Mouse (Mus musculus): Measurements from ENCODE around the gene Card19. TPM values are rescaled to one million over a fixed set of nuclear protein-coding genes. Genes with fewer than 3 reads are reported as not detected.

Gene Card19
- polyA plus RNA-seq, 1 experiment from 2014 or later, result 34.4 TPM

DNA sequence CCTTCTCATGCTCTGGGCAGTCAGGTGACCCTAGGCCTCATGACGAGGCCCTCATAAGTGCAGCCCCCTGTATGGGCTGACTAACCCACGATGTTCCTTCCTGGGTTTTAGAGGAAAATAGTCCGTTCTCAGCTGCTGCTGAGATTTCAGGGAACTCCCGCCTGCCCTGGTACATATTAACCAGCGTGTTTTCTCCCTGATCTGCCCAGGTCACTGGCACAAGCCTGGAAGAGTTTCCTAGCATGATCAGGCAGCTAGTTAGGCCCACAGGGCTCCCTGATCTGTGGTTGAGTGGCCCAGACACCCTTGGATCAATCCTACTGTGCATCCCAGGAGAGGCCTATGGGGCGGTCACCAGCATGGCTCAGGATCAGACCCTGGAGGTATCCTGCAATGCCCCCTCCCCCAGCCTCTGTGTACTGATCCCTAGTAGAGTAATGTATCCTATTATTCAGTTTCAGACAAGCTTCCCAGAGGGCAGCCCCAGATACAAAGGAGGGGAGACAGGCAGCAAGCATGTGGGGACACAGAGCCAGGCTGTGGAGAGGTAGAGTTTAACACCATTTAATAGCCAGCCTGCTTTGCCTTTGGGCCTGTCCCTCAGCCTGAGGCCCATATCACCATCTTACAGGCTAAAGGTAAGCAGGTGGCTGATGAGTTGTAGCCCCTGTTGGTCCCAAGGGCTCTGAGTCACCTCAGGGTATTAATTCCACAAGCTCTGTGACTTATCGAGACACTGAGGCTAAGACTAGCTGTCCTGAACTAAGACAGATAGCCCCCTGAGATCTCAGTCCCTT, 24.8 kb downstream of the Card19 start:
- no peaks in the 10 kb centered on the region; the same call in 1 of the 2 replicates for H3K36me3 ChIP-seq (replicated peaks; ENCODE audit: control insufficient read depth, insufficient read depth, low read depth, low read length)
- no peak overlapping the region for H3K4me2 ChIP-seq (ENCODE audit: low read depth, low read length)
- H3K27me3 ChIP-seq (ENCODE audit: control insufficient read depth, insufficient read depth, low read length), result no peaks in the 10 kb centered on the region
- no peak for DNase-seq (ENCODE audit: low spot score)
- no peak for ATAC-seq (replicated peaks; ENCODE audit: insufficient number of reproducible peaks, low FRiP score, low TSS enrichment, low read depth)
- WGBS, result 77% methylated on average over 7 of the region's 7 CpGs
- H3K9ac ChIP-seq (replicated peaks; ENCODE audit: low read length), result no peak overlapping the region; the same call in 1 of the 2 replicates
- H3K4me1 ChIP-seq (ENCODE audit: control insufficient read depth, insufficient read depth, low read length), result 0 out of 2 replicates have a peak, but pooled peaks cover 2% of the 10 kb centered on the region
- no peak overlapping the region for H3K27ac ChIP-seq (replicated peaks; ENCODE audit: low read depth, low read length)
- H3K9me3 ChIP-seq (replicated peaks; ENCODE audit: control insufficient read depth, low read length), result no peaks in the 10 kb centered on the region
- H3K4me3 ChIP-seq (ENCODE audit: low read depth, low read length), result no peak overlapping the region

DNA sequence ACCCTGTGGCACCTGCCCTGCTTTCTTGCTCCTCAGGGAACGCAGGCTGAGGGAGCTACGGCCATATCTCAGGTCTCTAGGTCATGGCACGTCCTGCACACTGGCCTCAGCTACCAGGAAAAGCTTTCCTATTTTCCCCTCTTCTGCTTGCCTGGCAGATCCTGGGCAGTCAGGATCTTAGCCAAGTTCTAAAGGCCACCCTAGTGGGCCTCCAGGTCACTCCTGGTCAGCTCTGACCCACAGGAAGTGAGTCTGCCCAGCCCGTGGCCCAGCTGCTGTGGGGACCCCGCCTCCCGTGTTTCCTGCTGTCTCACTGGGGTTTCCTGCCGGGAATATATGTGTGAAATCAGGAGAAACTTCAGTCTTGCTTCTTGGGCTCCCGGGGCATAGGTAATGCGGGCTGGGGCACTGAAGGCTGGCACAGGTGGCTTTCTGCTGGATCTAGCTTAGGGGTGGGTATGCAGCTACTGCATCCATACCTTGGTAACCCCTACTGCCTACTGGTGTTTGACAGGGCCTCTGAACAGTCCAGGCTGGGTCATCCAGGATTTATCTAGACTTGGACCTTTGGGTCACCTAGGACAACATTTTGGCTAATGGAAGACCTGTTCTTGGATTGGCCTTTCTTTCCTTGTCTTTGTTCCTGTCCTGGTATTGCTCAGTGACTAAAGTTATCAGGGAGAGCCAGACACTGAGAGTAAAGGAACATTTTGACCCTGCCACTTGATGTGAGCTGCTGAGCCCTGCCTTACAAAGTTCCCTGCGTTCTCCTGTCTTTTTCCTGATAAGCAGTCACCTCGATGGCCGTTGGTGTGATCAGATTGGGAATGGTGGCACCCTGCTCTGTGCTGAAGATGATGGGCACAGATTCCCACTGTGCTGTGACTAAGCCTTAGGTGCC, 25.6 kb downstream of the Card19 start:
- DNase-seq (ENCODE audit: low spot score) (no peak), ATAC-seq (replicated peaks; ENCODE audit: insufficient number of reproducible peaks, low FRiP score, low TSS enrichment, low read depth) (no peak)
- WGBS, result 68% methylated on average over 12 of the region's 12 CpGs
- H3K9me3 ChIP-seq (replicated peaks; ENCODE audit: control insufficient read depth, low read length), result no peaks in the 10 kb centered on the region
- no peaks in the 10 kb centered on the region for H3K27me3 ChIP-seq (ENCODE audit: control insufficient read depth, insufficient read depth, low read length)
- H3K4me1 ChIP-seq (ENCODE audit: control insufficient read depth, insufficient read depth, low read length), result 0 out of 2 replicates have a peak, but pooled peaks cover 2% of the 10 kb centered on the region
- H3K4me2 ChIP-seq (ENCODE audit: low read depth, low read length), result no peak overlapping the region
- no peak overlapping the region for H3K27ac ChIP-seq (replicated peaks; ENCODE audit: low read depth, low read length)
- no peaks in the 10 kb centered on the region for H3K36me3 ChIP-seq (replicated peaks; ENCODE audit: control insufficient read depth, insufficient read depth, low read depth, low read length)
- H3K9ac ChIP-seq (replicated peaks; ENCODE audit: low read length), result no peak overlapping the region
- H3K4me3 ChIP-seq (ENCODE audit: low read depth, low read length), result no peak overlapping the region

DNA sequence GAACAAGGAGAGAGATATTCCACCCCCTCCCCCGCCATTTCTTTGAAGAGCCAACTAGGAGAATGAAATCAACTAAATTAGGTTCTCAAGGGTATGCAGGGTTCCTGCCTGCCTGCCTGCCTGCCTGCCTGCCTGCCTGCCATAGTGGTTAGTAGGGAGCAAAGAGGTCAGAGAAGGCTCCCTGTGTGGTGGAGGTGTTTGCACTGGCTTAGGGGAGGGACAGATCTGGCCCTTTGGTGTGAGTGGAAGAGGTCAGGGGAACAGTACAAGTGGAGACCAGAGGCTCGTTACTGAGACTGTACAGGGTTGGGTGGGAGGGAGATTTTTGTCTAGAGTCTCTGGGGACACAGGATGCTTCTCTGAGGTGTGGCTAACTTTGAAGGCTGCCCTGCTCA, 26.9 kb downstream of the Card19 start:
- Histone ChIP-seq H3K4me2 (ENCODE audit: low read depth, low read length) (no peak overlapping the region), H3K27ac (replicated peaks; ENCODE audit: low read depth, low read length) (no peak overlapping the region), H3K4me1 (ENCODE audit: control insufficient read depth, insufficient read depth, low read length) (0 out of 2 replicates have a peak, but pooled peaks cover 2% of the 10 kb centered on the region), H3K9me3 (replicated peaks; ENCODE audit: control insufficient read depth, low read length) (no peaks in the 10 kb centered on the region), H3K4me3 (ENCODE audit: low read depth, low read length) (no peak overlapping the region), H3K27me3 (ENCODE audit: control insufficient read depth, insufficient read depth, low read length) (no peaks in the 10 kb centered on the region), H3K36me3 (replicated peaks; ENCODE audit: control insufficient read depth, insufficient read depth, low read depth, low read length) (no peaks in the 10 kb centered on the region), H3K9ac (replicated peaks; ENCODE audit: low read length) (no peak overlapping the region)
- DNase-seq (ENCODE audit: low spot score) (no peak), ATAC-seq (replicated peaks; ENCODE audit: insufficient number of reproducible peaks, low FRiP score, low TSS enrichment, low read depth) (no peak)
- 44% methylated on average over 2 of the region's 2 CpGs for WGBS

DNA sequence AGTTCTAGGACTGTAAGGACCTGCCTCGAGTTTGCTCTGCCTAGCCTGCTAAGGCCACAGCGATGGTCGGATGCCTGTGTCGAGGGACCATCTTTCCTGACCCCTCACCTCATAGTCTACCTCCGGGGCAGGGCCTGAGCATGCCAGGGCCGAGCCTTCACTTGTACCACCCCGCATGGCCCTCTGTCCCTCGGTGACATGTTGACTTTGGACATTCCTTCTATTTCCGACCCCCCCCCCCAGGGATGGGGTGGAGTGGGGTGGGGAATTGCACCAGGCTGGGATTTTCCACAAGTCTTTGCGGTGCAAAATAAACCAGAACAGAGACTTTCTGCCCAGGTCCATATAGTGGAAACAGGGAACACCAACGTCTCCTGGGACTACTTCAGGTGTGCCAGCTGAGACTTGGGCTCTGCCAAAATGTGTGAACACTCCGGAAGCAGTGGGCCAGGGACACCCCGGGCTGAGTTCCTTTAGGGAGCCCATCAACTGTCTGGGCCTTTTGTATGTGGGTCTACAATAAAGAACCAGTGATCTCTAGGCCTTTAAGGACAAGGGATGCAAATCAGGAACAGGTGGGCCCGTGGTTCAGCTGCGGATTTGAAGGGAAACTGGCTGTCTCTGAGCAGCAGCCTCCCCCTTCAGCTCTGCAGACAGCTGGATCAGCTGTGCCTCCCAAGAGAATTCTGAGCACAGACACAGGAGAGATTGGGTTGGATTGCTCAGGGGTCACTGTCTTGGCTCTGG, 27.4 kb downstream of the Card19 start:
- H3K36me3 ChIP-seq (replicated peaks; ENCODE audit: control insufficient read depth, insufficient read depth, low read depth, low read length), result no peaks in the 10 kb centered on the region
- no peak overlapping the region for H3K9ac ChIP-seq (replicated peaks; ENCODE audit: low read length)
- no peaks in the 10 kb centered on the region for H3K9me3 ChIP-seq (replicated peaks; ENCODE audit: control insufficient read depth, low read length)
- 20% methylated on average over 15 of the region's 15 CpGs for WGBS
- DNase-seq (ENCODE audit: low spot score) (peak; percentile 66), ATAC-seq (replicated peaks; ENCODE audit: insufficient number of reproducible peaks, low FRiP score, low TSS enrichment, low read depth) (no peak)
- 0 out of 2 replicates have a peak, but pooled peaks cover 2% of the 10 kb centered on the region for H3K4me1 ChIP-seq (ENCODE audit: control insufficient read depth, insufficient read depth, low read length)
- H3K4me3 ChIP-seq (ENCODE audit: low read depth, low read length), result peak overlapping the region; percentile 69
- H3K27me3 ChIP-seq (ENCODE audit: control insufficient read depth, insufficient read depth, low read length), result no peaks in the 10 kb centered on the region
- peak overlapping the region; percentile 97 for H3K4me2 ChIP-seq (ENCODE audit: low read depth, low read length)
- H3K27ac ChIP-seq (replicated peaks; ENCODE audit: low read depth, low read length), result no peak overlapping the region

DNA sequence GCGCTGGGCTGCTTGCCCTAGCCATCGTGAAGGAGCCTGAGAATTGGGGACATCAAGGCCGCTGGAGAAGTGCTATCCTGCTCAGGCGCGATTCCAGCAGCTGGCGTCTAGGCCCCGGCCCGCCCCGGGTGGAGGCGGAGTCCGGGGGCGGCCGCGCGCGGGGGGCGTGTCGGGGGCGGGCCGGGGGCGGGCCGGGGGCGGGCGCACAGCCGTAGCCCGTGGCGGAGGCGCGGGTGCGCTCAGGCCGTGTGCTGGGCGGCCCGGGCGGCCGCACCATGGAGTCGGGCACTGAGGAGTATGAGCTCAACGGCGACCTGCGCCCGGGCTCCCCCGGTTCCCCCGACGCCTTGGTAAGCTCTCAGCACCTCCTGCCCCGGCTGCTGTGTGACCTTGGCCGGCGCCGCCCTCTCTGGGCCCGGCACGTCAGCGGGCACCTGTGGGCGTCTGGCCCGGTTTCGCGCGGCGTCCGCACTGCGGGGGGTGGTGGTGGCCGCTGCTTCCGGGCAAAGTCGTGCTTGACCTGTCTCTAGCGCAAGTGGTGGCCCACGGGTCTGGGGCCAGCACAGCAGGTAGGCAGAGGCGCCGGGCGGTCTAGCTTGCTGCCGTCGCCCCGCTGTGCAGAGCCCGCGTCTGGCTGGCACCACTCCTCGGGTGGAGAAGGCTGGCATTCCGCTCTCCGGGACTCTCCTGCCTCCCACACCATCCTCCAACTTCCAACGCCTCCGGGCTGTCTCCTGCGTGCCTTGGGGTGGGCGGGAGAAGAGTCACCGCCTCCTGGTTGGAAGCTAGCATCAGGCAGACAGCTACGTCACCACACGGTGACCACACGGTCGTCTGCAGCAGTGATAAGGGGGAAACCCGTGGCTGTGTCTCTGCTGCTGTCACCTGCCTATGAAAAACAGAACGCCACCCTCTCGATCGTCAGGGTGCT, 28.3 kb downstream of the Card19 start, which contains the start of gene Ninj1:
TSS of gene Ninj1 (plus strand) at position 198 of the 931 bp plus-strand sequence.
- H3K9me3 ChIP-seq (replicated peaks; ENCODE audit: control insufficient read depth, low read length), result no peaks in the 10 kb centered on the region
- 1% methylated on average over 77 of the region's 87 CpGs for WGBS
- H3K27ac ChIP-seq (replicated peaks; ENCODE audit: low read depth, low read length), result no peak within 1 kb of the TSS
- peak within 1 kb of the TSS; percentile 97 for H3K4me2 ChIP-seq (ENCODE audit: low read depth, low read length)
- H3K36me3 ChIP-seq (replicated peaks; ENCODE audit: control insufficient read depth, insufficient read depth, low read depth, low read length), result no peaks in the 10 kb centered on the region
- H3K9ac ChIP-seq (replicated peaks; ENCODE audit: low read length), result peak within 1 kb of the TSS; percentile 69
- DNase-seq (ENCODE audit: low spot score) (peak; percentile 84), ATAC-seq (replicated peaks; ENCODE audit: insufficient number of reproducible peaks, low FRiP score, low TSS enrichment, low read depth) (peak; percentile 89)
- 0 out of 2 replicates have a peak, but pooled peaks cover 2% of the 10 kb centered on the region for H3K4me1 ChIP-seq (ENCODE audit: control insufficient read depth, insufficient read depth, low read length)
- no peaks in the 10 kb centered on the region for H3K27me3 ChIP-seq (ENCODE audit: control insufficient read depth, insufficient read depth, low read length)
- peak within 1 kb of the TSS; percentile 69 for H3K4me3 ChIP-seq (ENCODE audit: low read depth, low read length)

DNA sequence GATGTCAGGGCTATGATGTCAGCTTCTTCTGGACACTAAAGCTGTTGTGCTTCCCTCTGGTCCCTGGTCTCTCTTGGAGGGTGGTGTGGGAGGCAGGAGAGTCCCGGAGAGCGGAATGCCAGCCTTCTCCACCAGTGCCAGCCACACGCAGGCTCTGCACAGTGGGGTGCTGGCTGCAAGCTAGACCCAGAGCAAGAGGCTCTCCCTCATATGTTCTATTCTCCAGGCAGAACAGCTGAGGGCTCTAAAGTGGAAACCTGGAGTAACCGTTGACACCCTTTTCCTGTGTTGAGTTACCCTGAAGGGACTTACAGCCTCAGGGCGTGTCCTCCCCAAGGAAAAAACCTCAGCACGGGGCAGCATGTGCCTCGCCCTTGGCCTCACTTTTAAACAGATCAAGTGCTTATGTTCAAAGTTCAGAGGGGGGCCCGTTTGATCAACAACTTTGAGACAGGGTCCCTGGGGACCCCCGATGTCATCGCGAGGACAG, 29.0 kb downstream of the Card19 start:
- 16% methylated on average over 11 of the region's 11 CpGs for WGBS
- Histone ChIP-seq H3K9ac (replicated peaks; ENCODE audit: low read length) (peak overlapping the region; percentile 66), H3K27me3 (ENCODE audit: control insufficient read depth, insufficient read depth, low read length) (no peaks in the 10 kb centered on the region), H3K9me3 (replicated peaks; ENCODE audit: control insufficient read depth, low read length) (no peaks in the 10 kb centered on the region), H3K4me3 (ENCODE audit: low read depth, low read length) (peak overlapping the region; percentile 69; the same call in 1 of the 2 replicates), H3K4me1 (ENCODE audit: control insufficient read depth, insufficient read depth, low read length) (0 out of 2 replicates have a peak, but pooled peaks cover 2% of the 10 kb centered on the region), H3K36me3 (replicated peaks; ENCODE audit: control insufficient read depth, insufficient read depth, low read depth, low read length) (no peaks in the 10 kb centered on the region), H3K27ac (replicated peaks; ENCODE audit: low read depth, low read length) (no peak overlapping the region), H3K4me2 (ENCODE audit: low read depth, low read length) (peak overlapping the region; percentile 97)
- ATAC-seq (replicated peaks; ENCODE audit: insufficient number of reproducible peaks, low FRiP score, low TSS enrichment, low read depth) (peak; percentile 10; the same call in 1 of the 2 replicates), DNase-seq (ENCODE audit: low spot score) (no peak)

DNA sequence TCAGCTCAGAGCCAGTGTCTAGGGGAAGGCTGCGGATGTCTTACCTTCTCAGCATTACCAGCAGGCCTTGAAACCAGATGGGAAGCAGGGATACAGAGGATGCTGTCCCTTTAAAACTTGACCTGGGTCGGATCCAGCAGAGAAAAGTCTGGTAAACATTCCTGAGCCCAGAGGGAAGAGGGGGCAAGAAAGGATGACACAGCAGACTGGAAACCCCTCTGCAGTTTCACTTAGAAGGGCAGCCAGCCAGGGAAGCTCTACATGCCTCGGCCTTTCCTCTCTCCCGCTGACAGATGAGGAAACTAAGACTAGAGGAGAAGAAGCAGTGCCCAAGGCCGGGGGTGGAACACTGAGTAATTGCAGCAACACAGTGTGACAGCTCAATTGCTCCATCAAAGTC, 32.2 kb downstream of the Card19 start:
- Histone ChIP-seq H3K27me3 (ENCODE audit: control insufficient read depth, insufficient read depth, low read length) (no peaks in the 10 kb centered on the region), H3K9me3 (replicated peaks; ENCODE audit: control insufficient read depth, low read length) (no peaks in the 10 kb centered on the region), H3K4me2 (ENCODE audit: low read depth, low read length) (no peak overlapping the region), H3K4me1 (ENCODE audit: control insufficient read depth, insufficient read depth, low read length) (0 out of 2 replicates have a peak, but pooled peaks cover under 1% of the 10 kb centered on the region), H3K36me3 (replicated peaks; ENCODE audit: control insufficient read depth, insufficient read depth, low read depth, low read length) (no peaks in the 10 kb centered on the region), H3K9ac (replicated peaks; ENCODE audit: low read length) (no peak overlapping the region), H3K4me3 (ENCODE audit: low read depth, low read length) (no peak overlapping the region), H3K27ac (replicated peaks; ENCODE audit: low read depth, low read length) (no peak overlapping the region)
- DNase-seq (ENCODE audit: low spot score) (no peak), ATAC-seq (replicated peaks; ENCODE audit: insufficient number of reproducible peaks, low FRiP score, low TSS enrichment, low read depth) (no peak)
- WGBS, result 44% methylated on average over 5 of the region's 5 CpGs

Measured in embryonic facial prominence, embryonic 11.5 days (tissue).